Mouse (Mus musculus) layer of hippocampus, adult 11-12 months (tissue): ENCODE results near the gene Gse1.
A peak's percentile ranks its signal among the peaks of the same experiment; 100 is the strongest.

Experiments used
- DNase-seq: peaks from one replicate; pipeline ENCODE4 v3.0.0; 2022; ENCODE audit warnings: low spot score

The Gse1 gene

DNA sequence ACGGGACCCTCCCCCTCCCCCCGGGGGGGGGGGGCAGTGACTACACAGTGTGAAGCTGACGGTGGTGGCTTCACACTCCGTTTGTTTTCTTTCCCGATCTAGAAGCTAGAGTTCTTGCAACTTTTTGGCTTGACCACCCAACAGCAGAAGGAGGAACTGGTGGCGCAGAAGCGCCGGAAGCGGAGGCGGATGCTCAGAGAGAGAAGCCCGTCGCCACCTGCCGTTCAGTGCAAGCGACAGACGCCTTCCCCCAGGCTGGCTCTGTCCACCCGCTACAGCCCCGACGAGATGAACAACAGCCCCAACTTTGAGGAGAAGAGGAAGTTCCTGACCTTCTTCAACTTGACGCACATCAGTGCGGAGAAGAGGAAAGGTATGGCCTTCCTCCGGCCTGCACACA lies 344.3 kb downstream of the Gse1 start:
- peak; percentile 82 for DNase-seq

GRCm38 (mm10) chr8:120573866-120574265 lies 345.6 kb downstream of the Gse1 start:
- no peak for DNase-seq

DNA sequence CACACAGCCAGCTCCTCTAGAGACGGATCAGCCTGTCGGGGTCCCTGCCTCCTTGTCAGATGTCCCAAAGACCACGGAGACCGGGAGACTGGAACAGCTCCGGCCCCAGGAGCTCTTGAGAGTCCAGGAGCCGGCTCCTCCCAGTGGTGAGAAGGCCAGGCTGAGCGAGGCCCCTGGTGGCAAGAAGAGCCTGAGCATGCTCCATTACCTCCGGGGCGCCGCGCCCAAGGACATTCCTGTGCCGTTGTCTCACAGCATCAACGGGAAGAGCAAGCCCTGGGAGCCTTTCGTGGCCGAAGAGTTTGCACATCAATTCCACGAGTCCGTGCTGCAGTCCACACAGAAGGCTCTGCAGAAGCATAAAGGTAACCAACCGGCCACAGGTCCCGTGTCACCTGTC lies 346.7 kb downstream of the Gse1 start:
- DNase-seq = no peak

DNA sequence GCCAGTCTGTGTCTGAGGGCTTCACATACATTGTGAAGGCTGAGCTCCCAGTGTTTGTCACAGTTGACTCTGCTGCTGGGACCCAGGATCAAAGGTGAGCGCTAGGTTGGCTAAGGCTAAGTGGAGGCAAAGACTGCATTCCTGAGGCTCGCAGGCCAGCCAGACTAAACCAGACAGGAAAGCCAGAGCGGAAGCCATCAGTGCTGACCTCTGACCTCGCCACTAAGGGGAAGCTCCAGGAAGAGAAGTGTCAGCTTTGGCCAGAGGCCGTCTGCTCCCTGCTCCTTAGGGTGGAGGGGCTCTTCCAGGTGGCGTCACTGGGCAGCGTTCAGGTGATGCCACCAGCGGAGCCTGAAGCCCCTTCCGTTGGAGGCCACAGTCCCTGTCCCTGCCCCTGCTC lies 347.5 kb downstream of the Gse1 start:
- no peak for DNase-seq

DNA sequence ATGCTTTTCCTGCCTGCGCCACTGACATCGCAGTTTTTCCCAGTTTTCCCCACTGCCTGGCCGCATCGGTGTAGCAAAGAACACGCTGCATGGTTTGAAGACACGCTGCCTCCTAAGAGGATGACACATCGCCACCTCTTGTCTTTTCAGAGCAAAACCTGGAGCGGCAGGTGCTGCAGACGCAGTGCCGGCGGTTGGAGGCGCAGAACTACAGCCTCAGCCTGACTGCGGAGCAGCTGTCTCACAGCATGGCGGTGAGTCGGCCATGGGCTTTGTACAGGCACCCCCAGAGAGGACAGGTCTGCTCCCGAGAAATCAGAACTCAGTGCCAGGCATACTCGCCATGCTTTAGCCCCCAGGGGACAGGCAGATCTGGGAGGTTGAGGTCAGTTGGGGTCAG lies 349.6 kb downstream of the Gse1 start:
- no peak for DNase-seq

DNA sequence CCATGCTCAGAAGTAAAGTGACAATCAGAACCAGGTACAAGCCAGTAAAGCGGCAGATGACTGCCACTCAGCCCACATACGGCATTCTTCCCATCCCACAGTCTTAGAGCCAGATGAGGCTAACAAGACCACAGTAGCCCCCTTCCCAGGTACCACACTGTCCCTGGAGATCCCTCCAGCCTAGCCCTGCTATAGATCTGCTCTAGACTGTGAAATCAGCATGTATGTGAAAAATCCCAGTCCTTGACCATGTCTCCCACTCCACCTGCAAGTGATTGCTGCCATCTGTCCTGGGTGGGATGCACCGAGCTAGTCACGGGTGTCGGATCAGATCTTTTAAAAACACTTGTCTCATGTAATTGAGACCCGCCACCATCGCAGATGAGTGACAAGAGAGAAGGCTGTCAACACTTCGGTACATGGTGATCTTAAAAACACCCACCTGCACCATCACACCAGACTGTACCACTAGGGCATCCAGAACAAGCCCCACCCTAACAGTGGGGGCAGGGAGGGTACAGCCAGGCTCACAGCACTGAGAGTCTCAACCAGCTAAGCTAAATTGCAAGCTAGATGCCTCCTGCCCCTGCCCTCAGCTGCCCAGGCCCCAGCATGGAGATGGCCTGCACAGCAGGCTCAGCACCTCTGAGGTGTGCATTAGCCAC lies 352.2 kb downstream of the Gse1 start:
- DNase-seq = no peak

GRCm38 (mm10) chr8:120581329-120581728 lies 353.1 kb downstream of the Gse1 start:
- no peak for DNase-seq

GRCm38 (mm10) chr8:120581811-120582210 lies 353.6 kb downstream of the Gse1 start:
- DNase-seq = no peak

DNA sequence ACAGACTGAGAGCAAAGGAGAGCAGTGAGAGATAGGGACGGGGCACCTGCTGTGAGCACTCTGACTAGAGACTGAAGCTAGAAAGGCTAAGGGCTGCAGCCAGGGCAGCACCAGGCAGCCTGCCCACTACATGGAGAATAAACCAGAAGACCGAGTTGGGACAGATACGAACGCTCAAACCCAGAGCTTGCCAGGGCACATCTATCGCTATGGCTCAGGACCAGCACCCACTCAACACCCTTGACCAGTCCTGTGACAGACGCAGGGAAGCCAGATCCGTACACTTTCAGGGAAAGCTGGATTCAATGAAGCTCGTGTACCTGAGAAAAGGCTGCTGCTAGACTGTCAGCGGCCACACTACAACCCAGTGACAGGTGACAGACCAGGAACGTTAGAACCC lies 357.3 kb downstream of the Gse1 start:
- DNase-seq = no peak

- peak; percentile 100 for DNase-seq
Observed at GRCm38 (mm10) chr8:120588908-120589771, 360.9 kb downstream of the Gse1 start, which contains the start of gene Gins2. Gene Gins2, minus strand, starts transcription at chr8:120589304.

GRCm38 (mm10) chr8:120589921-120590320 lies 361.7 kb downstream of the Gse1 start:
- DNase-seq = no peak

GRCm38 (mm10) chr8:120591587-120592292 lies 363.5 kb downstream of the Gse1 start:
- DNase-seq = no peak

DNA sequence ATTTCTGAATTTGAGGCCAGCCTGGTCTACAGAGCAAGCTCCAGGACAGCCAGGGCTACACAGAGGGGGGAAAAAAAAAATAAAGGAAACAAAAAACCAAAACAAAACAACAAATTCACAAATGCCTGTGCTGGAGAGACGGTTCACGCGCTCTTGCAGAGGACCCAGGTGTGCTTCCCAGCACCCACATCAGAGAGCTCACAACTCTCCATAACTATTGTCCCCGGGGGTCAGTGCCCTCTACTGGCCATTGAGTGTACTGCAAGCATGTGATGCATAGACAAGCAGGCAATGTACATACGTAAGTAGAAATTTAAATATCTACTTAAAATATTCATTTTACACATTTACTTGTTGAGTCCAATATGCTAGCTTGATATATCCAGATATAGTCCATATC lies 366.3 kb downstream of the Gse1 start:
- DNase-seq = no peak

DNA sequence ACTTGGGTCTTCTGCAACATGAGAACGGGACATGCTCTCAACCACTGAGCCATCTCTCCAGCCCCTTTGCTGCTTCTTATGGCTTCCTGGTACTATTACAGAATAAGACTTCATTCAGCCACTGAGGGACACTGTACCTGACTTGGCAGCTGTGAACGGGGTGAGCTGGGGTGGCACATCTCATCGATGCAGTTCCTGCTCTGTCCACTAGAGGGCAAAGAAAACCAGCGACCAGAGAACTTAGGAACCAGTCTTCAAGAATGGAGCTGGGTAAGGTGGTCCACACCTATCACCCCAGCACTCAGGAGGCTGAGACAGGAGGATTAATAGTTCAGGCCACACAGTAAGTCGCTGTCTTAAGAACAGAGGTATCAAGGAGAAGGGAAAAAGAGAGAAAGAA lies 367.7 kb downstream of the Gse1 start:
- peak; percentile 67 for DNase-seq

DNA sequence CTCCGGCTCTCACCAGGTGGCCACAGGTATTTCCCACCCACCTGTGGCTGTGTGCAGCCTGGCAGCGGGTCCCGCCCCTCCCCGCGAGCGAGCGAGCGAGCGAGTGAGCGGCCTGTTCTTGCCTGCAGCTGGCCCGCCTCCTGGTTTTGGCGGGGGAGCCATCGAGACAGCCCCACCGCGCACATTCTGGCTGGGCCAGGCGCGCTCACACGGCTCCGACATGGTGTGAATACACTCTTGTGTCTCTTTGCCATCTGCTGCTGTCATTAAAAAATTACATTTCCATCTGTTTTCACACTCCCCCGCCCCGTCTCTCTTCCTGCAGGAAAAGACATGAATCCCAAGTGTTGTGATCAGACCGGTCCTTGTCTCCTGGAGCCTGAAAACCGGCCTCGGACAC lies 370.3 kb downstream of the Gse1 start:
- DNase-seq = peak; percentile 89

GRCm38 (mm10) chr8:120599504-120599903 lies 371.2 kb downstream of the Gse1 start:
- peak; percentile 87 for DNase-seq

DNA sequence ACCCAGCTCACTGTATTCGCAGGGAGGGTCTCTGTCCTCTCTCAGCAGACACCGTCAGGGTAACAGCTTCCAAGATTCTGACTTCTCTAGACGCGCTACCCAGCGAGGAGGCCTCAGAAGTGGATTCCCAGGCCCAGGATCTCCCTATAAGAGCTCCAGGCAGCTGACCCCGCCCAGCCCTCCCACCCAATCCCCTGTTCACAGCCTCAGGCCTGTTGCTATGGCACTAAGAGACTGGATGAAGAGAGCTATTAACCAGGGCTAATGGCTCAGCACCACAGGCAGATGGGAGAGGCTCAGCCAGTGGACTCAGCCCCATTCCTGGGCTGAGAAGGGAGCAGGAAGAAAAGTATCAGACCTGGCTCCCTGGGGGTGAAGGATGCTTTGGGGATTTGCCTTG lies 374.4 kb downstream of the Gse1 start:
- DNase-seq = no peak

GRCm38 (mm10) chr8:120607460-120607859 lies 379.2 kb downstream of the Gse1 start:
- no peak for DNase-seq

- peak; percentile 86 for DNase-seq
Observed at GRCm38 (mm10) chr8:120607885-120608284, 379.6 kb downstream of the Gse1 start.

DNA sequence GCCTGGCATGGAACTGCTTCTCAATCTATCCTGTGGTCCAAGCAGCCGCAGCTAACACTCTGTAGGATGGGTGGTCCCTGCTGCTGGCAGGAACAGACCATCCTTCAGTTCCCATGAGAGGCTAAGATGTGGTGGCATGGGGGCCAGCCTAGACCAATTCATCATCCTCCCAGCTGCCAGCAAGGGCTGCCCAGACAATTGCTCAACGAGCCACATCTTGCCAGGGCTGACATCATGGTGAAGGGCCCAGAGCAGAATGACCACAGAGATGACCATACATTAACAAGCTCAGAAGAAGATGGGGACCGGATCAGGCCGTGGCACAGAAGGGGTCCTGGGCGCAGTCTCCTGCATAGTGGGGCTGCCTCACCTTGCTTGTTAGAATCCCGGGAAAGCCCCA lies 382.6 kb downstream of the Gse1 start:
- no peak for DNase-seq

DNA sequence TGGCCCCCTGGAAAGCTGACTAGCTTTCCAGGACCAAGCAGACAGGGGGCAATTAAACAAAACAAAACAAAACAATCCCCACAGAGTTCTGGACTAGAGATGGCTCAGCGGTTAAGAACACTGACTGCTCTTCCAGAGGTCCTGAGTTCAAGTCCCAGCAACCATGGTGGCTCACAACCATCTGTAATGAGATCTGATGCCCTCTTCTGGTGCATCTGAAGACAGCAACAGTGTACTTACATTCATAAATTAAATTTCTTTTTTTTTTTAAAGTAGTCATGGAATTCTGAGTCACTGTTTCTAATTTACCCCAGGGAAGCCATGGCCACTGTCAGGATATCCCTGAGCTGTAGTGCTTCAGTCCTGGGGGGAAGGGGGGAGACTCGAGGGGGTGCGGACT lies 386.2 kb downstream of the Gse1 start:
- DNase-seq = no peak

- DNase-seq = no peak
Observed at GRCm38 (mm10) chr8:120616663-120617626, 388.7 kb downstream of the Gse1 start.
